Mouse (Mus musculus): ENCODE data around the gene Naip2.
"Not testable (repeated sequence)": the region's sequence is repeated elsewhere in the genome, so short reads cannot be mapped to it uniquely, and the experiment has no call there.

Naip2 gene

DNA sequence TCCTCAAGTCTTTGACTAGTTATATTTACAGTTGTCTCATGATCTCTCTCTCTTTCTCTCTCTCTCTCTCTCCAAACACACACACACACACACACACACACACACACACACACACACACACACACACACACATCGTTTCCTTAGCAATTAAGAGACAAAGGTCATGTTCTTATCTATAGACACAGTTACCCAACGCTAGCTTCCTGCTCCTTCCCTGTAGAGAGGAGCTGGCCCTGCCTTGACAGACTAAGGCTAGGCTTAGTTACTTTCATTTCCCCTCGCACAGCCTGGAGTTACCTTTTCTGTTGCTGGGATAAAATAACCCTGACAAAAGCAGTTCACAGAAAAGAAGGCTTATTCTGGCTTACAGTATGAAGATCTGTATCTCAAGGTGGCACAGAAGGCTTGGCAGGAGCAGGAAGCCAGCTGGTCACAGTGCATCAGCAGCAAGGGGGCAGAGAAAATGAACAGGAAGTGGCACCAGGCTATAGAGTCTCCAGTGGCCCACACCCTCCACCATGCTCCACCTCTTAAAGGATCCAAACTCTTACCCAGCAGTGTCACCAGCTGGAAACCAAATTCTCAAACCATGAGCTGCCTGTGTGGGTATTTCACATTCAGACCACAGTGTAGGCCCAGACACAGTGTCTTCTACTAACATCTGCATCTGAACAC is at the start of gene Naip2:
Naip2 (minus strand) TSS at position 434 of the 675 bp plus-strand sequence.
- DNase-seq (ENCODE audit: low spot score in 2 of 2), result not testable (repeated sequence)

DNA sequence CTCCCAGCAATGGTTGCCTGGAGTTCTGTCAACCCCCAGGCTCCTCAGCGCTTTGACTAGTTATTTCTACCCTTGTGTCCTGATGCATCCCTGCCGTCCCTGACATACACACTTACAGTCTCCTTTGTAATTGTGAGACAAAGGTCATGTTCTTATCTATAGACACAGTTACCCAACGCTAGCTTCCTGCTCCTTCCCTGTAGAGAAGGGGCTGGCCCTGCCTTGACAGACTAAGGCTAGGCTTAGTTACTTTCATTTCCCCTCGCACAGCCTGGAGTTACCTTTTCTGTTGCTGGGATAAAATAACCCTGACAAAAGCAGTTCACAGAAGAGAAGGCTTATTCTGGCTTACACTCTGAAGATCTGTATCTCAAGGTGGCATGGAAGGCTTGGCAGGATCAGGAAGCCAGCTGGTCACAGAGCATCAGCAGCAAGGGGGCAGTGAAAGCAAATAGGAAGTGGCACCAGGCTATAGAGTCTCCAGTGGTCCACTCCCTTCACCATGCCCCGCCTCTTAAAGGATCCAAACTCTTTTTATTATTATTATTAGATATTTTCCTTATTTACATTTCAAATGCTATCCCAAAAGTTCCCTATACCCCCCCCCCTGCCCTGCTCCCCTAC is 45.1 kb upstream of the Naip2 start:
- DNase-seq (ENCODE audit: low spot score in 2 of 2), result not testable (repeated sequence)

DNA sequence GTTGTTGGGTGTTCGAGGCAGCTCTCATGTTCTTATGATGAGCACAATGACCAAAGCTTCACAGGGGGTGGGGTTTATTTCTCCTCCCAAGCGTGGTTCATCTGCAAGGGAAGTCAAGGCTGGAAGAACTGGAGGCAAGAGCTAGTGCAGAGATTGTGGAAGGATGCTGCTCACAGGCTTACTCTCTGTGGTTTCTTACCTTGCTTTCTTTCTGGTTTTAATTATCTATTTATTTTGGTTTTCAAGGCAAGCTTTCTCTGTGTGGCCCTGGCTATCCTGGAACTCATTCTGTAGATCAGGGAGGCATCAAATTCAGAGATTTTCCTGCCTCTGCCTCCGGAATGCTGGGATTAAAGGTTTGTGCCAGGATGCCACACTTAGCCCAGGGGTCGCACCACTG is 44.3 kb upstream of the Naip2 start, which contains the start of gene Naip5:
Naip5 (minus strand) TSS at position 101 of the 400 bp plus-strand sequence.
- not testable (repeated sequence) for DNase-seq (ENCODE audit: low spot score in 2 of 2)

DNA sequence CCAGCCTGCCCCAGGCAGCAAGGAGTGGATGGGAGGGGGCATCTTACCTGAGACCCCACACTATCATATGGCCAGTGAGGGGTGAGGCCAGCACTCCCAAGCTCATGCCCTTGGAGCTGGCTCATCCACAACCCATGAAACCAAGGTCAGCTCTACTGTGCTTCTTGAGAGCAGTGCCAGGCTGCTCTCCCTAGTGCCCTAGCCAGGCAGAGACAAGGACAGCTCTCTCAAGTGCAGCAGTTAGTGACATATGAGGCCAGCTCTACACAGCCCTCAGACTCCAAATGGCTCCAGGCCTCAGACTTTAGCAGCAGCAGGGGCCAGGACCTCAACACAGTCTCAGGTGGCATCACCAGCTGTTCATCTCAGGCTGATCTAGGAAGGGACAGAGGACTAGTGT is 41.8 kb upstream of the Naip2 start:
- DNase-seq (ENCODE audit: low spot score in 2 of 2), result no peak

DNA sequence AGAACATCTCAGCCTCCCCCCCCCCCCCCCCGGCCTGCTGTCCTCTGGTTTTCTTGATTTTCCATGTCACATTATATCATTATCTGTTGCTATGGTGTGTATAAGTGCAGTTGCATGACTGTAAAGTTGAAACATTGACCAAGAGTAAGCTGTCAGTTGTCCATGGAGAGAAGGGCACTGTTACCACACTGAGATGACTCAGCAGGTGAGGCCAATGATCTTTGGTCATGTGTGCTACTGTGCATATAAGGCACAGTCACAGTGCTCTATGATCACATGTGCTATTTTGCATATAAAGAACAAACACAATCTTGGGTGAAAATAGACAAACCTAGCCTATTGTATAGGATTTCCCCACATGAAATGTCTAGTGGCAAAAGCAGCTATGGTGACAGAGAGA is 11.8 kb upstream of the Naip2 start:
- not testable (repeated sequence) for DNase-seq (ENCODE audit: low spot score in 2 of 2)

DNA sequence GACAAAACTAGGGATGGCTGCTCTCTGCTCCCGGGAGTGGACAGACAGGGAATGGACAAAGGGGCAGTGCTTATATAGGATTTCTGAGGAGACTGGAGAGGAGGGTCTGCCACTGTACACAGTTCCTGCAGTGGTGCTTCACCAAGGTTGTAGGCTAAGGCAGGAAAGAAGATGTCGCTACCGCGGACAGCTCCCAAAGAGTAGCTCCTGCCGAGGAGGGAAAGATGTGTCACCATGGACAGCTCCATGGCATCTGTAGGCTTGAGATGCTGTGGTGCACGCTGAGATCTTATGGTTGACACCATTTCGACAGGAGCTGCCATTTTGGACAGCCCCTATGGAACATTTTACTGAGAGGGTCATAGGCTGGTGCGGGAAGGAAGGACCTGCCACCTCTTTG is 8.6 kb upstream of the Naip2 start:
- DNase-seq (ENCODE audit: low spot score in 2 of 2), result no peak

DNA sequence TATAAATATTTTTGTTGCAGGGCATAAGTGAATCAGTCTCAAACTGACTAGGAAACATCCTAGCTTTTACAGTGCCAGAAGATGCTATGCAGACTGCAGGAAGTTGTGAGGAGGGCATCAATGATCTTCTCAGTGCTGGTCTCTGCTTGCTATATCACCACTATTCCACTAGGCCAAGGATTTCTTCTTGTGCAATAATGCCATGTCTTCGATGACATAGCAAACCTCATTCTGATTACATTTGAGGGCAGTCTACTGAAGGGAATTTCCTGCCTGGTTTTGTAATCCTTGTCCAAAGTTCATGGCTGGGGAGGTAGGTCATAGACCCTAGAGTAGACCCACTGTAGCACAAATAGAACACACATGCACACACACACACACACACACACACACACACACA is 1.4 kb upstream of the Naip2 start:
- no peak for DNase-seq (ENCODE audit: low spot score in 2 of 2)

DNA sequence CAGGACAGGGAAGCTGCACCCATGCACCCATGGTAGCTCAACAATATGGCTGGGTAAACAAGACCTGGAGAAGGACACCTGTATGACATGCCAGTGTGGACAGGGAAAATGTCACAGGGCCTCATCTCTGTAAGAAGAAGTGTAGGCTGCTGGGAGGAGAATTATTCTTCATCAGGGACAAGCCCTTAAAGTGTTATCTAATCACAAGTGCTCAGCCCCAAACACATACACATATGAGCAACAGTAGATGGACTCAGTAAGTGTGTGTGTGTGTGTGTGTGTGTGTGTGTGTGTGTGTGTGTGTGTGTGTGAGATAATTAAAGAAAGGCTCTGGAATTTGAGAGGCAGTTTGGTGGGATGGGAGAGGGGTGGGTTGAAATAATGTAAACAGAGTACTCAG is 1.1 kb downstream of the Naip2 start:
- DNase-seq (ENCODE audit: low spot score in 2 of 2), result no peak

DNA sequence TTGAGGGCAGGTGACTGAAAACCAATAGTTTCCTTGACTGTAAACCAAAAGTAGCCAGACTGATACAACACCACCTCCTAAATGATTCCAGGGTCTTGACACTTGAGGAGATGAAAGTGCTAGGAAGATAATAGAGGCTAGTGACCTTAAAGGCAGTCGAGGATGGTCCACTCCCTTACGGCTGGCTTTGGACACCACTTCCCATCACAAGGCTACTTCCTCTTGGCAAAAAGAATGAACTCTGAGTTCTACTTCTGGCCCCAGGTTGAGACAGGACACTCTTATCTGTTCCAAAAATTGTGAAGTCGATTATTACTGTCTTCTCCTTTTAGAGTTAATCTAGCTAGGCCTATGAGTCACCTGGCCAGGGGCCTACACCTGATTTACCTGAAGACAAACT is 6.5 kb downstream of the Naip2 start:
- DNase-seq (ENCODE audit: low spot score in 2 of 2), result no peak

DNA sequence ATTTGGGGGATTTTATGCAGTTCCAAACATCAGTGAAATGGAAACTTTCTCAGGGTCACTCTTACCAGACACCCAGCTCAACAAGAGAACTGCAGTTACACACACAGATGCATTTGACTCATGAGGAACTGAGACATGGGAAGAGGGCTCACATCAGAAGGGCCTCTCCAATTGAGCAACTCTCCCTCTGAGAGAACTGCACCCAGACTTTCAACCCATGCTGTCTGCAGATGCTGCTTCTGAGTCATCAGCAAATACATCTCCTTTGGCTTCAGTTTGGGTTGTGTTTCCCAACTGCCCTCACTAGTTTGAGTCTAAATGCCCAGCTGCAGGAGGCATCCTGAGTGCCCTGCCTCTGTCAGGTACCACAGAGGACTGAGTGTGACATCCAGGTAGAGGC is 18.8 kb downstream of the Naip2 start:
- not testable (repeated sequence) for DNase-seq (ENCODE audit: low spot score in 2 of 2)

DNA sequence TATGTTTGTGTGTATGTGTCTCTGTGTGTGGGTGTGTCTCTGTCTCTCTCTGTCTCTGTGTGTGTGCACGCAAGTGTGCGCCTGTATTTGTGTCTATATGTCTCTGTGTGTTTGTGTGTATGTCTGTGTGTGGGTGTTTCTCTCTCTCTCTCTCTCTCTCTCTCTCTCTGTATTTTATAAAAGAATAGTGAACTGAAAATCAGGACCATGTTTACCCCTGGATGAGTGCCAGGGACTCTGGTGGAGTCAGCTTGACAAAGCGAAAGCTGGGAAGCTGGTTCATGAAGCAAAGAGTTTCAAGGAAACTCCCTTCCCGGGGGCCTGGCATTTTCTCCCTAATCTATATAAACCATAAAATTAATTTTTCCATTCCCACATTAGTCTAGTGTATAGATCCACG is 27.5 kb downstream of the Naip2 start:
- DNase-seq (ENCODE audit: low spot score in 2 of 2), result not testable (repeated sequence)

DNA sequence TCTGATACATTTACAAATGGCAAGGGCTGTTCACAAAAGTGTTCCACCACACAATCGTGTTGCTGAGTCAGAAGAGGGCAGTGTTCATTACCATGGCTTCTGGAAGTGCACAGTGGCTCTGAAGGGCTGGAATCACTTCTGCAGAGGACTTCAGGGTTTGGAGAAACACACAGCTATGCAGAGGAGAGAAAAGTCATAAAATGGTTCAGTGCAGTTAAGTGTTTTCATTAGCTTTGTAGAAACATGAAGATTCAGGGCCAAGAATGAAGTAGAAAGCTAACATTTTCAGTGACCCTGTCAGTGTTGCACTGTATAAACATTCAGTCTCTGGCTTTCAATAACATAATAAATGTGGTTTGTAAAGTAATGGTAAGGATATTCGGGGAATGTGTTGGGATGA is 35.5 kb downstream of the Naip2 start:
- DNase-seq (ENCODE audit: low spot score in 2 of 2), result not testable (repeated sequence)

DNA sequence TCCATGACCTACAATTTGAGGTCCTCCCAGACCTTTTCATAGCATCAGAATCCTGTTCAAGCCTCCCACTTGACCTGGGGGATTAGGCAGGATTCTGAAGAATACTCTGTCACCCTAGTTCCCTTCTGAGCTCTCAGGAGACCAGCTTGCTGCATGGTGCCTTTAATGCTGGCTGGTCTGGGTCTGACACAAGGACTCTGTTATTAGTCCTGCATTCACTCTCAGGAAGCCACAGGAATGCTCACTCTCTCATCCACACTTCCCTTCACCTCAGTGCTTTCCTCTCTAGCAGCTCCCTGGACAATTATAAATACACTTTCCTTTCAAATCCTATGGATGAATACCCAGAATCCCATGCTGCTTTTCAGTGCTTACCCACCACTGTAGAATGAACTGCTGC is 39.4 kb downstream of the Naip2 start:
- DNase-seq (ENCODE audit: low spot score in 2 of 2), result not testable (repeated sequence)

DNA sequence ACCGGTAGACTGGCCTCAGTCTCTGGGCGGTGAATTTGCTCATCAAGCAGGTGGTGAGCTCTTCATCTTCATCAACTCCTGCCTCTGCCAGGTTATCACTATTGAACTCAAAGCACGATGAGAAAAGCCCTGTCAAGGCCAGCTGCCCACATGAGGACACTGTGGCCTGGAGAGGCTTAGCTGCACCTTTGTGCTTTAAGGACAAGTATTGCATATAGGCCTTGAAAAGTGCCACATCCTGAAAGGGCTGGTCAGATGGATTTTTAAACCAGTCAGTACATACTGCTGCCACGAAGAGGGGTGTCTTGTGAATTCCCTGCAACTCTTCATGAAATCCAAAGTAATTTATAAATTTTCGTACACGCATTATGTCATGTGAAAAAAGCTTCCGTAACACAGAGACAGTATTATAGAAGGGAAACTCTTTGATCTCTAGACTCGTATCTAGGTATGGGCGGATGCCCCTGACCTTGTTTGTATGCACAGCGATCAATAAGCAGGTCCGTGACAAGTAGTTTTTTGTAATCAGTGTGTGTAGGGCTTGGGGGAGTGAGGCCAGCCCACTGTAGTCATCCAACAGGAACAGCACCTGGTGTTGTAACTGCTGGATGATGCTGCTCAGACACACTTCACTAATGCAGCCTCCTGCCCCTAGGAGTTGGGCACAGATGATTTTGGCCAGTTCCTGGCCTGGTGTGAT is 40.6 kb downstream of the Naip2 start:
- DNase-seq (ENCODE audit: low spot score in 2 of 2), result not testable (repeated sequence)

DNA sequence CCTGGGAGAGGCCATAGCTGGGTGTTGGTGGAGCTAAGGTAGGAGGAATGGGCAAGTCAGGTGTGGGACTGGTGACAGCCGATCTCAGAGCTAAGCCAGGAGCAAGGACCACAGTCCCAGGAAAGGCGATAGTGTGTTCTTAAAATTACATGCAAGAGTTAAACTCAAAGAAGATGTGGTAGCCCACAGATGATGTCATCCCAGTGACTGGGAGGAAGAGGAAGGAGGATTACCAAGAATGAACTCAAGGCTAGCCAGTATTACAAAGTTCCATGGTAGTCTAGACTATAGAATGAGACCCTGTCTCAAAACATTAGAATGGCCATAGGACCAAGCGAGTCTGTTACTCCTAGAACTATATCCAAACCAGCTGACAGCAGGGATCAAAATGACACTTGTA is 45.3 kb downstream of the Naip2 start:
- DNase-seq (ENCODE audit: low spot score in 2 of 2), result no peak

DNA sequence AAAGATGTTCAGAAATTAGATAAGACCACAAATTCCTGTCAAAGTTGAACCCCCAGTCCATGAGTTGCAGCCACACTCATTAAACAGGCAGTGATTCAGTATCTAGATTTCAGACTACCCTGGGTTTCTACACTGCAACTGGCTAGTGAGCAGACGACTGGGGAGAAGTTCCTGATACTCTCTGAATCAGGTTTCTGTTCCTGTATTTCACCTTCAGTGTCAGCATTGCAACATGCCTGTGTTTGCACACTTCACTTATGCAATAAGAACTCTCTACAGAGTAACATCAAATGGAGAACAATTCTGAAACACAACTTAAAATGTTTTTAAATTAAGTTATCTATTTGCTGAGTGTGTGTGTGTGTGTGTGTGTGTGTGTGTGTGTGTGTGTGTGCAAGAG is 49.2 kb downstream of the Naip2 start:
- DNase-seq (ENCODE audit: low spot score in 2 of 2), result no peak

DNA sequence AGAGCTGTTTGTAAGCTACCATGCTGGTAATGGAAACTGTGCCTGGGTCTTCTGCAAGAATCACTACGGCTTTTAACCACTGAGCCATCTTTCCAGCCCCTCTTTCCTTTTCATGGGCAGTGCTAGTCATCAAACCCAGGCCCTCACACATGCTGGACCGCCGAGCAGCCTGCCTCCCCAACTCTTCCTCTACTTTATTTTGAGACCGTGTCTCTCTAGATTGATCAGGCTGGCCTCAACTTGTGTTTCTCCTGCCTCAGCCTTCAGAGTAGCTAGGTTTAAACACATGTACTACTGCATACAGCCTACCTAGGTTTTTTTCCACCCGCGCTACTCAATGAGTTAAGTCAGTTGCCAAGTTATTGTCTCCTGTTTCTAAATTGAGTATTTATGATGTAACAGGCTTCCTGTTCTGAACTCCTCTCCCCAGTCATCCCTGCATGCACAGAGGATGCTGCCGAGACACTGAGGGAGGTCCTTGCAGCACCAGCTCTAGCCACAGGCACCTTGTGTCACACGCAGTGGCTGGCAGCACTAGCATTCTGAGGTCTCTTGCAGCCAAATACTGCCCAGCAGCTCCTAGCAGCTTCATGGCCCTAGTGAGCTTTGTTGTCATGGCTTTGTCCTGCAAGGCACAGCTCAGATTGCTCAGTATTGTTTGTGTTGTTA is 60.1 kb downstream of the Naip2 start:
- DNase-seq (ENCODE audit: low spot score in 2 of 2), result no peak

DNA sequence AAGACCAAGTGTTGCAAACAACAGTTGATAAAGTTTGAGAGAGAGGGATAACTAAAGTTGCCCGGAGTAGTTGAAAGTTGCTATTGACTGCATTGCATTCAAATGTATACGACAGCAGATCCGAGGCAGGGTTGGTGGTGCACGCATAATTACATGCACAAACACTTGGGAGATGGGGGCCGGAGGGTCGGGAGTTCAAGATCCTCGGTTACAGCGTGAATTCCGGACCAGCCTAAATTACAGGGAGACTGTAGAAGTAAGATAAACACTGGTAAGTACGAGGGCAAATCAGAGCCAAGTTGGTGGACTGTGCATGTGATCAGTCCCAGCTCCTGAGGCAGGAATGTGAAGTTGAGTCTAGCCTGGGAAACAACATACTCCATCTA is 76.6 kb downstream of the Naip2 start:
- no peak for DNase-seq (ENCODE audit: low spot score in 2 of 2)

DNA sequence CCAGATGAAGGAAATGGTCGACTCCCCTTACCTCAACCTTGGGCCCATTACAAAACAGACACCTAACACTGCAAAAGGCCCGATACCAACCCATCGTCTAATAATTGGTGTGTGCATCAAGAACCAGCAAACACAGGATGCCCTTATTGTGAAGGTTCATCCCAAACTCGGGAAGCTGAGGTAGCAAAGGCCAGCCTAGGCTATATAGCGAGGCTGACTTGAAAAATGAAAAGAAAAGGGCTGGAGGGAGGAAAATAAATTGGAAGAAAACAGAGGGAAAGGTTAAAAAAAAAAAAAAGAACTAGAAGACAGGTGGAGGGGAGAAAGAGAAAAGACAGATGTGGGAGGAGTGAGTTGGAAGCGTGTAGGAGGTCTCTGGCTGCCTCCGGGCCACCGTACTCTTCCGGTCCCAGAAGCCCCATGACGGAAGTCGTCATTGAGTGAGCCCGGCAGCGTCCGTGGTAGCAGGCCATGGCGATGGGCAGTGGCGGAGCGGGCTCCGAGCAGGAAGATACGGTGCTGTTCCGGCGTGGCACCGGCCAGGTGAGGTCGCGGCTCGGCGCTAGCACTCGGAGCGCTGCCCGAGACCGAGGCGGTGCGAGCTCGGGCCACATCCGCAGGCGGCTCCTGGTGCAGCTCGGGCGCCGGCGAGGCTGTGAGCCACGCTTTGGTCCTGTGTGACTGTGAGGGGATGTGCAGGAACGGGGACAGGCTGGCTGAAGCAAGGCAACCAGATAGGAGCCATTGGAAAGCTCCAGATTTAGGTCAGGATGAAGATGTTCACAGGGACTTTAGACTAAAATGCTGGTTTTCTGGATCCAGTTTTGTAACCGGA is 77.3 kb downstream of the Naip2 start, which contains the start of gene Smn1:
Smn1 (plus strand) TSS at position 430 of the 835 bp plus-strand sequence.
- peak; percentile 86 to 91 for DNase-seq (ENCODE audit: low spot score in 2 of 2)

DNA sequence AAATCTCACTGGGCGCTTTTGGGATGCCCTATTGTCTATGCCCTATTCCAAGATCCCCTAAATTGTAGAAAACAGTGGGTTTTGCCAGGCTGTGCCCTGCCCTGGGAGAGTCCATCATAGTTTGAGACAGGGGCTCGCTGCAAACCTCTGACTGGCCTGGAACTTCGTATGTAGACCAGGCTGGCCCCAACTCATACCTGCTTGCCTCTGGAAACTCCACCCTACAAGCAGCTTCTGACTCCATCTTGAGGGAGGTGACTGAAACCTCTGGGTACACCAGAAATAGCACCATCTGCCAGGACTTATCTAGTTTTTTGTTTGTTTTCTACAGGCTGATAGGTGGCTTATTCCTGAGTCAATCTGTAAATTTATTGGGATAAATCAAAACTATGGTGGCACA is 77.9 kb downstream of the Naip2 start:
- DNase-seq (ENCODE audit: low spot score in 2 of 2), result no peak

DNA sequence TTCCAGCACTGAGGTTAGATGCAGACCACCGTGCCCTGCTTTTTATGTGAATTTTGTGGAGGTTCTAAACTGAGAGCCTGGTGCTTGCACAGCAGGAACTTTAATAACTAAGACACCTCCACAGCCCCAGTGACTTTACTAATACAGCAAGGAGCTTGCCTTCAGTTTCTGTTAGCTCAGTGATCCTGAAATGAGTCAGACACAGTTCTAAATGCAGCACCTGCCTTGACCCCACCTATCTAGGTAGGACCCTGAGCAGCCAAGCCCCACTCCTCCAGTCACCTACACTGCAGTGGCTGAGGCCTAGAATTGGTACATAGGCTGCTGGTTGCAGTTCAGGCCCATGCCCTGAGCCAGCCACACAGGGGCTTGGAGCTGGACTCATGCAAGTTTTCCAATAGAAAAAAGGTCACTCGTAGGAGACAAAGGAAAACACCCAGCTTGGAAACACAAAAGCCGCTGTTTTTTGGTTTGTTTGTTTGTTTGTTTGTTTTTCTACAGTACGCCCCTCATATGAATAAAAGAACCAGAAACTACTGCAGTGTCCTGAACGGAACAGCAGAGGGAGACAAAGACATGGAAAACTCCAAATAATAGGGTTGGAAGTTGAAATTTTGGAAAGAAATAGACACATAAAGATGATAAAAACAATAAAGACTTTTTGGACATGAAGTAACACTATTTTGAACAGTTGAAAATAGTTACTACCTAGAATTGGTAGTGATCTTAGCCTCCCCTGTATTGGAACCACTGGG is 89.5 kb downstream of the Naip2 start:
- no peak for DNase-seq (ENCODE audit: low spot score in 2 of 2)

All from frontal cortex, postnatal 14 days (tissue).